ENCODE assay signal across 8 mouse cellular contexts in the genomic region with DNA sequence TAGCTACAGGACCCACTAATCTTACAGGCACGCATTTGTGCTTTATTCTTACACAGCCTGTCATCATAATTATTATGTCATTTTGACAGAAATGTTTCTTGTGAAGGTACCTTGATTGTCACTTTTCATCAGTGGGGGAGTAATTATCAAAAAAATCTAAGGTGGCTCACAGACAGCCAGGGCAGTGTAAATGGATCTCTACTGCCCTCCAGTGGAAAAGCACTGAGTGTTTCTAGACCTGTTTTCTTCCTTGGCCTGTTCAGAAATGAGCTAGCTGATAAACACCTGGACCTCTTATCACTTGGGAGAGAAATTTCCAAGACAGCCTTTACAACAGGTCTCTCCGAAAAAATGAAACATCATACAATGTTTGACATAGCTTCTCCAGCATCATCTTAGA. TPM values are rescaled to one million over a fixed set of nuclear protein-coding genes. Genes with fewer than 3 reads are reported as not detected.
DNase-seq lines count a peak whose midpoint lies in the region; ATAC-seq and TF ChIP-seq lines count a peak whose summit lies in the region.

No protein-coding gene starts in this region.

- no peaks in the 10 kb centered on the region for H3K9me3 ChIP-seq in midbrain, embryonic 10.5 days (replicated peaks)
- no peaks in the 10 kb centered on the region for H3K9me3 ChIP-seq in midbrain, embryonic 13.5 days
- no peaks in the 10 kb centered on the region for H3K9me3 ChIP-seq in lung, postnatal 0 days (ENCODE audit: low read length)

- peaks cover 38% of the 10 kb centered on the region for H3K4me1 ChIP-seq in midbrain, embryonic 10.5 days
- H3K4me1 ChIP-seq in midbrain, embryonic 13.5 days (replicated peaks), result peaks cover 27% of the 10 kb centered on the region
- peaks cover 4% of the 10 kb centered on the region; the same call in 1 of the 2 replicates for H3K4me1 ChIP-seq in lung, postnatal 0 days (ENCODE audit: insufficient read depth, low read depth, low read length)

- no peaks in the 10 kb centered on the region for H3K36me3 ChIP-seq in midbrain, embryonic 10.5 days
- no peaks in the 10 kb centered on the region for H3K36me3 ChIP-seq in midbrain, embryonic 13.5 days
- no peaks in the 10 kb centered on the region for H3K36me3 ChIP-seq in lung, postnatal 0 days (ENCODE audit: insufficient read depth, low read length)

- no peak for DNase-seq in gastrocnemius, adult 2 months
- no peak for DNase-seq in gastrocnemius, postnatal 14 days
- peak; percentile 19 for DNase-seq in midbrain, embryonic 10.5 days (ENCODE audit: low spot score)
- DNase-seq in c-Kit-positive CD71-positive TER-119-negative erythroid progenitor cells, embryonic 14.5 days (ENCODE audit: low read depth), result peak; percentile 41
- peak; percentile 49 for DNase-seq in lung, postnatal 0 days (ENCODE audit: low spot score)
- DNase-seq in frontal cortex, postnatal 14 days (ENCODE audit: low spot score in 2 of 2), result no peak
- no peak for DNase-seq in right cerebral cortex, postnatal 36 days (ENCODE audit: low spot score in 2 of 2)

- peak; percentile 67 for TF ChIP-seq CTCF in gastrocnemius, adult 2 months (IDR thresholded peaks at IDR 0.05)
- TF ChIP-seq CTCF in lung, postnatal 0 days (IDR thresholded peaks at IDR 0.05), result peak; percentile 71

- ATAC-seq in midbrain, embryonic 13.5 days, result no peak
- ATAC-seq in lung, postnatal 0 days, result no peak

- WGBS in midbrain, embryonic 10.5 days, result 48% methylated on average over 2 of the region's 2 CpGs
- WGBS in midbrain, embryonic 13.5 days, result 40% methylated on average over 2 of the region's 2 CpGs
- 51% methylated on average over 2 of the region's 2 CpGs for WGBS in lung, postnatal 0 days

- no peak overlapping the region for H3K4me3 ChIP-seq in gastrocnemius, adult 2 months
- H3K4me3 ChIP-seq in midbrain, embryonic 10.5 days, result no peak overlapping the region
- H3K4me3 ChIP-seq in midbrain, embryonic 13.5 days (replicated peaks), result no peak overlapping the region
- H3K4me3 ChIP-seq in lung, postnatal 0 days (ENCODE audit: low read depth, low read length), result no peak overlapping the region

- H3K27me3 ChIP-seq in midbrain, embryonic 10.5 days (ENCODE audit: low read depth, poor library complexity, severe bottlenecking), result peaks cover 30% of the 10 kb centered on the region
- peaks cover 19% of the 10 kb centered on the region for H3K27me3 ChIP-seq in midbrain, embryonic 13.5 days
- no peaks in the 10 kb centered on the region for H3K27me3 ChIP-seq in lung, postnatal 0 days (replicated peaks; ENCODE audit: insufficient read depth, low read length)

- no peak for TF ChIP-seq EP300 in lung, postnatal 0 days (IDR thresholded peaks at IDR 0.05)

- H3K9ac ChIP-seq in midbrain, embryonic 13.5 days (replicated peaks), result no peak overlapping the region
- no peak overlapping the region for H3K9ac ChIP-seq in lung, postnatal 0 days (replicated peaks; ENCODE audit: low read depth)

- intact Hi-C loops in gastrocnemius, adult 2 months (cut with DNase I), result loop anchor here (10.0 kb wide), 1 partner anchor 426 kb away; no protein-coding TSS in a partner anchor
- intact Hi-C loops in gastrocnemius, postnatal 14 days (cut with DNase I; ENCODE audit: low total_unique reads), result no loop called here

- H3K27ac ChIP-seq in gastrocnemius, adult 2 months, result no peak overlapping the region
- no peak overlapping the region for H3K27ac ChIP-seq in midbrain, embryonic 10.5 days (replicated peaks)
- H3K27ac ChIP-seq in midbrain, embryonic 13.5 days, result no peak overlapping the region
- no peak overlapping the region for H3K27ac ChIP-seq in lung, postnatal 0 days (ENCODE audit: low read length)

- no peak overlapping the region for H3K4me2 ChIP-seq in midbrain, embryonic 13.5 days (replicated peaks)
- H3K4me2 ChIP-seq in lung, postnatal 0 days (replicated peaks; ENCODE audit: low read depth, low read length), result no peak overlapping the region

RNA-seq across cellular contexts. Expression of a gene that starts 4.0 kb away (rescaled TPM):
- total RNA-seq in gastrocnemius, adult 2 months (2021), result 10 to 100 TPM; 14.3 to 15.9 TPM
- total RNA-seq in gastrocnemius, postnatal 14 days (2021), result 10 to 100 TPM; 11.2 to 11.4 TPM
- polyA plus RNA-seq in midbrain, embryonic 10.5 days (2016; fragmentation: Nextera tagmentation; extraction: Ambion mirVana), result 65.8 and 71.6 TPM in 2 replicates
- polyA plus RNA-seq in midbrain, embryonic 13.5 days (2015; fragmentation: Nextera tagmentation; extraction: Ambion mirVana), result 74.5 and 75.3 TPM in 2 replicates
- polyA plus RNA-seq in lung, postnatal 0 days (2015; fragmentation: Nextera tagmentation; extraction: Ambion mirVana), result 27.8 and 30.3 TPM in 2 replicates

RNA-seq across cellular contexts. Expression of a gene that starts 46.7 kb away (rescaled TPM):
- total RNA-seq in gastrocnemius, adult 2 months (2021), result 10 to 100 TPM; 20.5 to 21.4 TPM
- 10 to 100 TPM; 16.9 to 17.7 TPM for total RNA-seq in gastrocnemius, postnatal 14 days (2021)
- polyA plus RNA-seq in midbrain, embryonic 10.5 days (2016; fragmentation: Nextera tagmentation; extraction: Ambion mirVana), result 27.3 and 29.4 TPM in 2 replicates
- 22.9 and 23.1 TPM in 2 replicates for polyA plus RNA-seq in midbrain, embryonic 13.5 days (2015; fragmentation: Nextera tagmentation; extraction: Ambion mirVana)
- polyA plus RNA-seq in lung, postnatal 0 days (2015; fragmentation: Nextera tagmentation; extraction: Ambion mirVana), result 16.5 and 16.7 TPM in 2 replicates

RNA-seq across cellular contexts. Expression of a gene that starts 46.7 kb away (rescaled TPM):
- not detected for total RNA-seq in gastrocnemius, adult 2 months (2021)
- total RNA-seq in gastrocnemius, postnatal 14 days (2021), result not detected
- 0.16 and 0.42 TPM in 2 replicates for polyA plus RNA-seq in midbrain, embryonic 10.5 days (2016; fragmentation: Nextera tagmentation; extraction: Ambion mirVana)
- 0.28 and 0.44 TPM in 2 replicates for polyA plus RNA-seq in midbrain, embryonic 13.5 days (2015; fragmentation: Nextera tagmentation; extraction: Ambion mirVana)
- 1.8 and 2.3 TPM in 2 replicates for polyA plus RNA-seq in lung, postnatal 0 days (2015; fragmentation: Nextera tagmentation; extraction: Ambion mirVana)

Comparison
In these comparisons a context has a peak if more than half of its experiments do, and no peak if none do; other contexts are left out.
1. DNase-seq: peak in midbrain, embryonic 10.5 days (single experiment), c-Kit-positive CD71-positive TER-119-negative erythroid progenitor cells, embryonic 14.5 days (single experiment) and lung, postnatal 0 days (single experiment); none in gastrocnemius, adult 2 months (single experiment), gastrocnemius, postnatal 14 days (single experiment), frontal cortex, postnatal 14 days (0 of 2) and right cerebral cortex, postnatal 36 days (0 of 2).